Mouse (Mus musculus): ENCODE data around the gene Olfr996.
"Not testable (repeated sequence)": the region's sequence is repeated elsewhere in the genome, so short reads cannot be mapped to it uniquely, and the experiment has no call there.

Olfr996 gene

DNA sequence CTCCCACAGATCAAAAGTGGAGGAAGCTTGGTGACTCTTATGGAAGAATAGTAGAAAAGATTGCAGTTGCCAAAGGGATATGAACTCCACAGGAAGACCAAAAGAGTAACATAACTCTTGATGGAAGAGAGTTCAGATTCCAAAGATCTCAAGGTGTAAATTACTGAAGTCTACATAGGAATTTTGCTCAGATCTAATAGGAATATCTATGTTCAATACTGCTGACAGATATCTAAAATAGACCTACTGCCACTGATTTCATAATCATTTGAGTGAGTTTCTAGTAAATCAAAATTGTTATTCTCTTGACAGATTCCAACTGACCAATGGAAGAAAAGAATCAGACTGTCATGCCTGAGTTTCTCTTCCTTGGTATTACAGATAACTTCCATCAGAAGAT, at the start of gene Olfr996:
Olfr996 (plus strand) TSS at position 301 of the 400 bp plus-strand sequence.
- no peak for DNase-seq (ENCODE audit: extremely low spot score, low read depth, low spot score)

DNA sequence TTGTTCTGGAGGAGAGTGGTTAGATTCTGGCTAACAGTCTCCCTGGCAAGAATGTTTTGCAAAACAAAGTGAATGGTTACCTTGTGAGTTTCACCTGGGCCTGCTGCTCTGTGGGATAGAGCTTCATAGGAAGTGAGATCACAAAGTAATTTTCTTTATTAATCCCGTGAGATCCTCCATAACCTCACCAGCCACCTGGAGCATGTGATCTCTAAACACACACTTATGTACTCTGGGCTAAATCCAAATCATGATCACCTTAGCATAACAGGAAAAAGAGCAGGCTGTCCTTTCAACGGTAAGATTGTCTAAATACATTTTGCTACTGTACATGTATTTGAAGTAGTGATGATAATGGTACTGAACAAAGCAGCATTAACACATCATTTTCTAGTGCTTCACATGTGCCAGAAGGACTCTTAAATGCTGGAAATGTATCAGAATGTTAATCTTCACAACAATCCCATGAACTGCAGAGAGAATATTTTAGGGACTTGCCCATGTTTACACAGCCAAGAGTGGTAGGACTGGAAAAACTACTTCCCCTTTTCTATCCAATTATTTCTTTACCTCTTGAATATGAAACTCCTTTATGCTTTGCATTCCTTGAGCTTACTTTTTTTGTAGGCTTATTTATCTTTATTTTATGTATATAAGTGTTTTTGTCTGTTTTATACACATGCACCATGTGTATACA, 46.8 kb upstream of the Olfr996 start:
- no peak for DNase-seq (ENCODE audit: extremely low spot score, low read depth, low spot score)

DNA sequence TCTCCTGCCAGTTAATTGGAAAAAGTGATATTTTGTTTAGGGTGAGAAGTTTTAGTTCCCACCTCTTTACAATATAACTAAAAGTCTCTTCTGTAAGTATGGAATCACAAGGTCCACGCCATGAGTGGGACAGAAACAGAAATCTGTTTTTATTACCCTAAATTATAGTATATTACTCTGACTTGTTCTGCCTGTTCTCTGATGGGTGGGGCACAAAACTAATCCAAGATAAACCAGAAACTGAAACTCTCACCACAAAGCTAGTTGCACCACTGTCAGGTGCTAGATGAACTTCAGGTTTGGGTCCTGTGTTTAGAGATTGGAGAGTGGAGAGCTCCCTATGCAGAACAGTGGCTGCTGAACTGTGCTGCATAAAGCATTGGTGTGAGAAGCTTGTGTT, 45.1 kb upstream of the Olfr996 start:
- no peak for DNase-seq (ENCODE audit: extremely low spot score, low read depth, low spot score)

DNA sequence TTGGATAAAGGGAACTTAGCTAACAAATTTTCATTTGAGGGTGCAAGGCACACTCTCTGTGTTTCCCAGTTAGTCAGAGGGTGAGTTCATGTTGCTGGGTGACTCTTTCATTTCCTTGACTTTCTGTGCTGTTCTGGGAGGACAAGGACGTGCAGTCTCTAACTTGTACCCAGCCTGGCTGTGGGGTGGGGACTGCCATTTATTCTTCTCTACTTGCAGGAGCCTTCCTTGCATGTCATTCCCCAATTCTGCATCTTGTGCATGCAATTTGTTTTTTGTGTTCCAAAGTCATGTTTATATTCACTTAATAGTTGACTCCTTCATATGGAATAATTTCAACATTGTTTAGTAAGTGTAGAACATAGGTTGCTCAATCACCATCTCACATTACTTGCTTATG, 24.2 kb upstream of the Olfr996 start:
- no peak for DNase-seq (ENCODE audit: extremely low spot score, low read depth, low spot score)

DNA sequence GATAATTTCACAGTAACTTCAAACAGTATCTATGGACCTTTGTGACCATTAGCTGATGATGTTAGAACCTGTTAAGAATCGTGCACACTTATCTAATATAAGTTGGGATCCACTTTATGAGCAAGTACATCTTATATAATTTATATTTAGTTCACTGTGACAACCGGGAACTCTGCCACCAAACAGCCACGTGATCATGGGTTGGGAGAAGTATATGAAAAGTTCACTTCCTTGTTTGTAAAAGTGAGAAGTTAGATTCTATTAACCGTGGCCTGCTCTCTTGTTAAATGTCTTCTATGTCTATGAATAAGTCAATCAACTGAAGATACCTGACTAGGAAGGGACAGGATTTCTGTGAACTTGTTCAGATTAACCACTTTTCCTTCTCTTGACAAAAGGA, 18.8 kb upstream of the Olfr996 start:
- DNase-seq (ENCODE audit: extremely low spot score, low read depth, low spot score) = no peak

DNA sequence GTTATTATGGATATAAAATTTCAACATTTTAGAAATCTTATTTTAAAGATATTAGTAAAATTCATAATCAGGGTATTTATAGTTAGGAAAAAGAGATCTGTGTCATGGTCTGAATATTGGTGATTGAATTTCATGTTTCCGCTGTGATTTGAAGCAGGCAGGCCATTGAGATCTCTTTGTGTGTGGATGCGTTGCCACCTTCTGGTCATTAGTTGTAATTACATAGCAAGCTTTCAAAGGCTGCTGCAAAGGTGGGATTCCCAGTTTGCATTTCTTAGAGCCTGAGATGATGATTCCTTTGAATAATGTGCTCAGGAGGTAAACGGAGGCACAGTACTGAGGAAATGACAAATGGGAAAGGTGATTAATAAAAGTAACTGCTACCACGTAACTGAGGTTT, 17.8 kb upstream of the Olfr996 start:
- no peak for DNase-seq (ENCODE audit: extremely low spot score, low read depth, low spot score)

DNA sequence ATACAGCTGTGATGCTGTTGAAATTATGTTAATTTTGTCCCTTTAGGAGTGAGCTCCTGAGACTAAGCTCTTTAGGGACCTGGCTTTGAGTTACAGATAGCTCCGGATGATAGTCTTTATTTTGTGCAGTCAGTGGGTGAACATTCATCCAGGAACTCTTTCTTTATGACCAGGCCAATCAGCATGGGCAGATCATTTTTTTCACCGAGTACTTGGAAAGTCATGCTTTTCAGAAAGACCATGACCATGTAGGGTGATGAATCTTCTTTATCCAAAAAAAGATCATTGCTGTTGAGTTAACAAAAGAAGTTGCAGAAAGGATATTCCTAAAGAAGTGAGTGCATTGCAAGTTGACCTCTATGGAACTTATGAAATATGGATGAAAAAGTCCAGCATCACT, 9.6 kb downstream of the Olfr996 start, which contains the start of gene Olfr998:
Olfr998 (plus strand) TSS at position 301 of the 400 bp plus-strand sequence.
- DNase-seq (ENCODE audit: extremely low spot score, low read depth, low spot score) = not testable (repeated sequence)

DNA sequence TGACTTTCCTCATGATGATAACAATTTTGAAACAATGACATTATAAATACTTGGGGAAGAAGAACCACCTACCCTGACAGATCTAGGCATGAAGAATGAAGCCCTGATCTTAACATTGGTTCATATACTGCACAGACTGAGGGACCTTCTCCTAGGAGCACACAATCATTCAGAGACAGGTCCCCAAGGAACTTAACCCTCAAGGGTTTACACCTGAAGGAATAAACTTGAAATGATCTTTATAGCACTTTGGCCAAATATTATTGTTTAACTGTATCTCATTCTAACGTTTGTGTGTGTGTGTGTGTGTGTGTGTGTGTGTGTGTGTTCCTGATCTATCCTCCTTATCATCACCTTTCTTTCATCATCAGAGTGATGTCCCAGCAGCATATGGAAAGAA, 32.8 kb downstream of the Olfr996 start, which contains the start of gene Olfr1000:
Olfr1000 (minus strand) TSS at position 101 of the 400 bp plus-strand sequence.
- DNase-seq (ENCODE audit: extremely low spot score, low read depth, low spot score) = no peak

Data from hindlimb bud, embryonic 11.5 days (tissue).